13 mouse cellular contexts compared by ENCODE assay signal in genomic region chr4:35082476-35083114, GRCm38 (mm10).
"Had no signal": no experiment of that assay in that cellular context is flagged by ENCODE, and none has a peak within 500 bp of the region (broad histone marks: within the 10 kb centered on the region; RNA-seq: fewer than 3 reads in every experiment).

No protein-coding gene starts in this region.

- H3K9ac ChIP-seq: hindbrain, embryonic 15.5 days; limb, embryonic 12.5 days; liver, embryonic 15.5 days; lung, embryonic 14.5 days; midbrain, embryonic 12.5 days; neural tube, embryonic 13.5 days had no signal

- H3K36me3 ChIP-seq: hindbrain, embryonic 15.5 days; midbrain, embryonic 12.5 days; neural tube, embryonic 13.5 days had no signal

- H3K27me3 ChIP-seq: hindbrain, embryonic 15.5 days; limb, embryonic 12.5 days; liver, embryonic 15.5 days; midbrain, embryonic 12.5 days; neural tube, embryonic 13.5 days had no signal

- DNase-seq: layer of hippocampus, adult 9-11 months; layer of hippocampus, postnatal 36 days; lung, embryonic 14.5 days; right cerebral cortex, adult 18-20 months; right cerebral cortex, postnatal 25 days; thymus, postnatal 4 days had no signal

- H3K27ac ChIP-seq: hindbrain, embryonic 15.5 days; limb, embryonic 12.5 days; liver, embryonic 15.5 days; midbrain, embryonic 12.5 days; neural tube, embryonic 13.5 days had no signal

- H3K4me3 ChIP-seq: hindbrain, embryonic 15.5 days; limb, embryonic 12.5 days; liver, embryonic 15.5 days; midbrain, embryonic 12.5 days; neural tube, embryonic 13.5 days had no signal

- ATAC-seq: midbrain, embryonic 16.5 days had no signal

- H3K4me2 ChIP-seq: hindbrain, embryonic 15.5 days; limb, embryonic 12.5 days; liver, embryonic 11.5 days; liver, embryonic 15.5 days; lung, embryonic 14.5 days; midbrain, embryonic 12.5 days; neural tube, embryonic 13.5 days had no signal

- H3K4me1 ChIP-seq: hindbrain, embryonic 15.5 days; midbrain, embryonic 12.5 days; neural tube, embryonic 13.5 days had no signal

- H3K9me3 ChIP-seq: hindbrain, embryonic 15.5 days; limb, embryonic 12.5 days; liver, embryonic 15.5 days; neural tube, embryonic 13.5 days had no signal
